Mouse (Mus musculus) hindbrain, embryonic 11.5 days (tissue): ENCODE data around the gene Gm16867. TPM values are rescaled to one million over a fixed set of nuclear protein-coding genes. Genes with fewer than 3 reads are reported as not detected.
"Not testable (repeated sequence)": the region's sequence is repeated elsewhere in the genome, so short reads cannot be mapped to it uniquely, and the experiment has no call there.

Experiments used
- ATAC-seq: fragments of 200-750 bp; cut with Nextera tagmentation; 2 replicates; pipeline ENCODE4 v1.8.0; 2017; ENCODE audit warnings: mild to moderate bottlenecking, moderate TSS enrichment, moderate library complexity; ENCODE audit not compliant: low FRiP score
- DNase-seq: peaks from one replicate; pipeline ENCODE4 v3.0.0-alpha.2; 2015; ENCODE audit warnings: low spot score
- H3K27ac ChIP-seq: fragments of 300-500 bp; sonication (generic); 2 replicates; pipeline ENCODE4 v1.5.1; 2014; ENCODE audit warnings: mild to moderate bottlenecking, low read depth, low read length
- H3K27me3 ChIP-seq: fragments of 300-500 bp; sonication (generic); 2 replicates; pipeline ENCODE4 v1.6.1; 2014; ENCODE audit warnings: mild to moderate bottlenecking, low read length, moderate library complexity, mixed read lengths; ENCODE audit not compliant: control insufficient read depth, insufficient read depth
- H3K36me3 ChIP-seq: fragments of 300-500 bp; sonication (generic); 2 replicates; pipeline ENCODE4 v1.6.1; 2014; ENCODE audit warnings: mild to moderate bottlenecking, low read length, moderate library complexity, mixed read lengths; ENCODE audit not compliant: control insufficient read depth, insufficient read depth
- H3K4me1 ChIP-seq: fragments of 300-500 bp; sonication (generic); replicated peaks from 2 replicates; pipeline ENCODE4 v1.6.1; 2014; ENCODE audit warnings: low read length, mixed read lengths; ENCODE audit not compliant: control insufficient read depth, insufficient read depth
- H3K4me2 ChIP-seq: fragments of 300-500 bp; sonication (generic); replicated peaks from 2 replicates; pipeline ENCODE4 v1.6.1; 2014; ENCODE audit warnings: mild to moderate bottlenecking, low read depth, low read length
- H3K4me3 ChIP-seq: fragments of 300-500 bp; sonication (generic); 2 replicates; pipeline ENCODE4 v1.5.1; 2014; ENCODE audit warnings: low read depth, low read length
- H3K9ac ChIP-seq: fragments of 300-500 bp; sonication (generic); 2 replicates; pipeline ENCODE4 v1.6.1; 2014; ENCODE audit warnings: low read depth, low read length
- H3K9me3 ChIP-seq: fragments of 300-500 bp; sonication (generic); 2 replicates; pipeline ENCODE4 v1.6.1; 2016; ENCODE audit warnings: low read length; ENCODE audit not compliant: control insufficient read depth
- WGBS: fragments of 180-500 bp; shearing (Covaris S2); extraction: QIAGEN DNeasy Blood & Tissue Kit; methylation state at CpG from one replicate; pipeline ENCODE4 v1.1.7; 2014; 5-methylcytosine and 5-hydroxymethylcytosine counted together
- polyA plus RNA-seq: library from polyadenylated mRNA; unstranded; fragments of >200 nt; fragmentation: Nextera tagmentation; extraction: Ambion mirVana; gene quantifications from 2 replicates; pipeline ENCODE4 v1.2.1, GENCODE M21; 2014

Gene Gm16867
- polyA plus RNA-seq, 1 experiment from 2014 or later, result not detected

GRCm38 (mm10) chr14:69447006-69447405 is 56.2 kb downstream of the Gm16867 start:
- WGBS, result no CpG with 5 or more reads among the region's 1 CpGs
- H3K4me1 ChIP-seq, H3K36me3 ChIP-seq, H3K27me3 ChIP-seq, H3K9me3 ChIP-seq, DNase-seq, H3K4me3 ChIP-seq, H3K9ac ChIP-seq, H3K27ac ChIP-seq, ATAC-seq, H3K4me2 ChIP-seq: not testable (repeated sequence)

GRCm38 (mm10) chr14:69443092-69443692 is 60.0 kb downstream of the Gm16867 start:
- not testable (repeated sequence) for H3K27me3 ChIP-seq, H3K9me3 ChIP-seq, H3K36me3 ChIP-seq, DNase-seq, H3K4me1 ChIP-seq, H3K27ac ChIP-seq, ATAC-seq, H3K4me3 ChIP-seq, H3K9ac ChIP-seq, H3K4me2 ChIP-seq
- no CpG with 5 or more reads among the region's 7 CpGs for whole genome bisulfite sequencing

GRCm38 (mm10) chr14:69440955-69441354 is 62.2 kb downstream of the Gm16867 start:
- H3K9ac ChIP-seq, H3K4me2 ChIP-seq, H3K27me3 ChIP-seq, DNase-seq, H3K27ac ChIP-seq, H3K36me3 ChIP-seq, H3K9me3 ChIP-seq, H3K4me1 ChIP-seq, ATAC-seq, H3K4me3 ChIP-seq: not testable (repeated sequence)
- WGBS, result no CpG with 5 or more reads among the region's 7 CpGs

- H3K27ac ChIP-seq, H3K4me2 ChIP-seq, H3K27me3 ChIP-seq, H3K4me1 ChIP-seq, DNase-seq, H3K9ac ChIP-seq, ATAC-seq, H3K9me3 ChIP-seq, H3K4me3 ChIP-seq, H3K36me3 ChIP-seq: not testable (repeated sequence)
- WGBS, result no CpG with 5 or more reads among the region's 7 CpGs
Observed at GRCm38 (mm10) chr14:69438678-69439214, 64.4 kb downstream of the Gm16867 start.

- ATAC-seq, H3K27me3 ChIP-seq, H3K4me3 ChIP-seq, H3K27ac ChIP-seq, H3K9me3 ChIP-seq, H3K36me3 ChIP-seq, H3K4me1 ChIP-seq, DNase-seq, H3K4me2 ChIP-seq, H3K9ac ChIP-seq: not testable (repeated sequence)
- no CpG with 5 or more reads among the region's 7 CpGs for WGBS
Observed at GRCm38 (mm10) chr14:69421003-69421402, 82.2 kb downstream of the Gm16867 start.

GRCm38 (mm10) chr14:69417545-69417944 is 85.6 kb downstream of the Gm16867 start:
- no CpG with 5 or more reads among the region's 7 CpGs for WGBS
- H3K4me2 ChIP-seq, DNase-seq, H3K27ac ChIP-seq, H3K9me3 ChIP-seq, H3K4me3 ChIP-seq, H3K9ac ChIP-seq, H3K4me1 ChIP-seq, H3K36me3 ChIP-seq, ATAC-seq, H3K27me3 ChIP-seq: not testable (repeated sequence)

Other genes with a start within 250 kb of the Gm16867 start
- not detected in 2 replicates for gene Synb, start 209.1 kb downstream of the Gm16867 start, polyA plus RNA-seq
- not detected in 2 replicates for gene Gm27179, start 9.2 kb upstream of the Gm16867 start, polyA plus RNA-seq
- gene Entpd4b, start 52.1 kb upstream of the Gm16867 start, polyA plus RNA-seq, result 9.0 TPM in 2 replicates